Mouse (Mus musculus) forebrain, embryonic 16.5 days (tissue): ENCODE data around the gene Bst2. TPM values are rescaled to one million over a fixed set of nuclear protein-coding genes. Genes with fewer than 3 reads are reported as not detected.
"Not testable (repeated sequence)": the region's sequence is repeated elsewhere in the genome, so short reads cannot be mapped to it uniquely, and the experiment has no call there.

ENCODE experiments used
- ATAC-seq: fragments of 200-750 bp; cut with Nextera tagmentation; 2 replicates; pipeline ENCODE4 v1.8.0; 2017; ENCODE audit warnings: mild to moderate bottlenecking, moderate library complexity
- H3K27ac ChIP-seq: fragments of 300-500 bp; sonication (generic); 2 replicates; pipeline ENCODE4 v1.5.1; 2014; ENCODE audit warnings: low read length, control low read depth
- H3K27me3 ChIP-seq: fragments of 300-500 bp; sonication (generic); replicated peaks from 2 replicates; pipeline ENCODE4 v1.6.1; 2014; ENCODE audit warnings: low read length; ENCODE audit not compliant: control insufficient read depth, insufficient read depth
- H3K36me3 ChIP-seq: fragments of 300-500 bp; sonication (generic); 2 replicates; pipeline ENCODE4 v1.6.1; 2014; ENCODE audit not compliant: control insufficient read depth, insufficient read depth
- H3K4me1 ChIP-seq: fragments of 300-500 bp; sonication (generic); replicated peaks from 2 replicates; pipeline ENCODE4 v1.6.1; 2014; ENCODE audit warnings: low read length; ENCODE audit not compliant: control insufficient read depth, insufficient read depth
- H3K4me2 ChIP-seq: fragments of 300-500 bp; sonication (generic); 2 replicates; pipeline ENCODE4 v1.6.1; 2014; ENCODE audit warnings: mild to moderate bottlenecking, low read length, control low read depth
- H3K4me3 ChIP-seq: fragments of 300-500 bp; sonication (generic); replicated peaks from 2 replicates; pipeline ENCODE4 v1.5.1; 2014; ENCODE audit warnings: mild to moderate bottlenecking, low read length, control low read depth
- H3K9ac ChIP-seq: fragments of 300-500 bp; sonication (generic); replicated peaks from 2 replicates; pipeline ENCODE4 v1.6.1; 2014; ENCODE audit warnings: low read depth, low read length, control low read depth
- H3K9me3 ChIP-seq: fragments of 300-500 bp; sonication (generic); 2 replicates; pipeline ENCODE4 v1.6.1; 2016; ENCODE audit warnings: low read length; ENCODE audit not compliant: control insufficient read depth
- WGBS: fragments of 180-500 bp; shearing (Covaris S2); extraction: QIAGEN DNeasy Blood & Tissue Kit; methylation state at CpG from one replicate; pipeline ENCODE4 v1.1.7; 2014; 5-methylcytosine and 5-hydroxymethylcytosine counted together
- polyA plus RNA-seq: library from polyadenylated mRNA; unstranded; fragments of >200 nt; fragmentation: Nextera tagmentation; extraction: Ambion mirVana; gene quantifications from 2 replicates; pipeline ENCODE4 v1.2.1, GENCODE M21; 2015

Bst2 gene
- polyA plus RNA-seq, 1 experiment from 2014 or later = 4.7 TPM

DNA sequence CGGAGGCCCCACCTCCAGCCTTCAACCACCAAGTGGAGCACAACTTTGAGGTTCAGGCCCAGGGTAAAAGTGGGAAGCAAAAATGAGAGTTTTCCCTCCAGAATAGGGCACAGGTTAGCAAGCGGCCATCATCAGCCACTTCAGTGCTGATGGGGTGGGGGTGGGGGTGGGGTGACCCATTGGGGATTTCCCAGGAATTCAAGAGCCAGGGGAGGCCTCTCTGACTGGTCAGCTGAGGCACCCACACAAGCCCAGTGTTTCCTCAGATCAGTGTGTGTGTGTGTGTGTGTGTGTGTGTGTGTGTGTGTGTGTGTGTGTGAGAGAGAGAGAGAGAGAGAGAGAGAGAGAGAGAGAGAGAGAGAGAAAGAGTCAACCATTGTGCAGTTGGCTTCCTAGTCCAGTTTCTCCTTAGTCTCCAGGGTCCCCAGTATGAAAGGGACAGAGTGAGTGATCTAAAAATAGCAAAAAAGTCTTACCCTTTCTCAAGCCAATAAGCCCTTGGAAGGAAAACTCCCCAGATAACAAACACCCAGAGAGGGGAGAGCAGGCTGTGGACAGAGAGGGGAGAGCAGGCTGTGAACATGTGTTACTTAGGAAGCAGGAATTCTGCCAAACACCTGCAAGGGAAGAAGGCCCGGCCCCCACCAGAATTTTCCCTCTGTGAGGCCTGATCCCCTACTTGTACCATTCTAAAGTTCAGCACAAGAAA, 9.9 kb downstream of the Bst2 start:
- Histone ChIP-seq H3K4me1 (0 out of 2 replicates have a peak, but pooled peaks cover 4% of the 10 kb centered on the region), H3K36me3 (no peaks in the 10 kb centered on the region), H3K4me2 (no peak overlapping the region), H3K9ac (no peak overlapping the region), H3K9me3 (no peaks in the 10 kb centered on the region), H3K27ac (no peak overlapping the region), H3K4me3 (no peak overlapping the region), H3K27me3 (peaks cover 18% of the 10 kb centered on the region)
- 42% methylated on average over 3 of the region's 3 CpGs for WGBS
- ATAC-seq = no peak

DNA sequence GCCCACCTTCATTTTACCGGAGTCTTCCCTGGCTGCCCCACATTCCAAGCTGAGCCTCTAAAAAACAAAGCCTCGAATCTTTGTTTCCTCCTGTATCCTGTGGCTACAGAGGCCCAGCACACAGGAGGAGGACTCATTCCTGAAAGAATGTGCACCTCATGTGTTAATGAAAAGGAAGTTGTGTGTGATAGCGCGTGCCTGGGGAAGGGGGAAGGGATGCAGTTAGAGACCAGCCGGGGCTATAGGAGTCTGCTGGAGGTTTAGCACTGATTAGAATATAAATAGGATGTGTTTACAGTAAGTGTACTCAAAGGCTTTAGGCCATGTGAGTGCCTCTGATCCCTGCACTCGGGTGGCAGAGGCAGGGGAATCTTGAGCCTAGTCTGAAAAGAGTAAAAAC, 11.0 kb downstream of the Bst2 start:
- Histone ChIP-seq H3K27me3 (peaks cover 18% of the 10 kb centered on the region), H3K4me3 (no peak overlapping the region), H3K4me1 (peaks cover 7% of the 10 kb centered on the region; the same call in 1 of the 2 replicates), H3K9me3 (no peaks in the 10 kb centered on the region), H3K9ac (no peak overlapping the region), H3K27ac (no peak overlapping the region), H3K4me2 (no peak overlapping the region), H3K36me3 (no peaks in the 10 kb centered on the region)
- no peak for ATAC-seq
- WGBS = 5% methylated on average over 6 of the region's 6 CpGs

DNA sequence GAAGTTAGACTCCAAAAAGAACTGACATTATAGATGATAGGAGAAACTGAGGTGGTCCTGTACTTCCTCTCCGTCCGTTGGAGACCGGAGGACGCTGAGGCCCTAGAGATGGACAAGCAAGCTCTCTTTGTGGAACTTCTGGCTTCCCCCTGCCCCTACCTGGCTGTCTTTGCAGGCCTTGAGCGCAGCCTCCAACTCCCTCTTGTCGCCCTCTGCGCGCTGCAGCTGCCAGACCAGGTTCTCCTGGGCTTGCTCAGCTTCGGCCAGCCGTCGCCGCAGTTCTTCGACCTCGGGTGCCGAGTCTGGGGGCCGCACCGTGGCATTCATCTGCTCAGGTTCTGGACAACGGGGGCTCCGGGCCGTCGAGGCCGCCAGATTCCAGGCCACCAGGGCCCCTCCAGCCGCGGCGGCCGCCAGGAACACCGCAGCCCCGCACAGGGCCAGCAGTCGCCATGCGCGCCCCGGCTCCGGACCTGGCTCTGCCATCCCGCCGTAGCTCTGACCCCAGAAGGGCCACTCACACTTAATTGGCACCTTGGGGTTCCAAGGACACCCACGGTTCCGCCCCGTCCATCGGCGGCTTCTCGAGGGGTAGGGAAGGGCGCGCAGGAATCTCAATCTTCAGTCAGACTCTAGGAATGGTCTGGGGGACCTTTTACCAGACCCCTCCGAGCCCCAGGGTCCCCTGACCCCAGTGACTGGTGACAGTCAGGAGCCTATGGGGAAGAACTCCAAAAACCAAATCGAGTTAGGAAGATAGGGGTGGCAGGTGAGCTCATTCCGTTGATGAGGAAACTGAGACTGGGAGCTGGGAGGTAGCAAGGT, 11.8 kb downstream of the Bst2 start, which contains the start of gene Ccdc194:
Gene Ccdc194, minus strand, starts transcription at position 486 of the 825 bp plus-strand sequence.
- Histone ChIP-seq H3K36me3 (no peaks in the 10 kb centered on the region), H3K9me3 (no peaks in the 10 kb centered on the region), H3K4me1 (peaks cover 7% of the 10 kb centered on the region; the same call in 1 of the 2 replicates), H3K27me3 (peaks cover 20% of the 10 kb centered on the region), H3K27ac (no peak within 1 kb of the TSS), H3K9ac (no peak within 1 kb of the TSS), H3K4me3 (no peak within 1 kb of the TSS), H3K4me2 (no peak within 1 kb of the TSS)
- WGBS = 5% methylated on average over 46 of the region's 46 CpGs
- no peak for ATAC-seq

DNA sequence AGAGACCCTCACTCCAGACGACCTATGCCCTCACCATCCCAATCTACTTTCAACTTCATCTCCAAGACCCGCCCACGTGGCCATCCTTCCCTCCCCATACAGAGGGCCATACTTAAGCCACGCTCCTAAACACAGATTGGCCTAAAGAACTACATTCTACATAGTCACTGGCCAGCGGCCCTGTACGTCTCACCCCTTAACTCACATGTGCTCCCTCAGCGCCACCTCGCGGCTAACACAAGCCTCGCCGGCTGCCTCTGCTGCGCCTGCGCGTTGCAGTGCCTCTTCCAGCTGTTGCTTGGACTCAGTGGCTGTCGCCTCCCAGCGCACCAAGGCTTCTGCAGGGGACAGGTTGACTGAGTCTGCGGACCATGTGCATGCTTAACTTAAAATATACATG, 15.6 kb downstream of the Bst2 start:
- Histone ChIP-seq H3K4me1 (peaks cover 7% of the 10 kb centered on the region; the same call in 1 of the 2 replicates), H3K4me2 (peak overlapping the region; percentile 22; the same call in 1 of the 2 replicates), H3K36me3 (no peaks in the 10 kb centered on the region), H3K27me3 (peaks cover 22% of the 10 kb centered on the region), H3K9ac (no peak overlapping the region), H3K9me3 (no peaks in the 10 kb centered on the region), H3K4me3 (no peak overlapping the region), H3K27ac (no peak overlapping the region)
- WGBS = 3% methylated on average over 17 of the region's 17 CpGs
- peak; percentile 76 for ATAC-seq

DNA sequence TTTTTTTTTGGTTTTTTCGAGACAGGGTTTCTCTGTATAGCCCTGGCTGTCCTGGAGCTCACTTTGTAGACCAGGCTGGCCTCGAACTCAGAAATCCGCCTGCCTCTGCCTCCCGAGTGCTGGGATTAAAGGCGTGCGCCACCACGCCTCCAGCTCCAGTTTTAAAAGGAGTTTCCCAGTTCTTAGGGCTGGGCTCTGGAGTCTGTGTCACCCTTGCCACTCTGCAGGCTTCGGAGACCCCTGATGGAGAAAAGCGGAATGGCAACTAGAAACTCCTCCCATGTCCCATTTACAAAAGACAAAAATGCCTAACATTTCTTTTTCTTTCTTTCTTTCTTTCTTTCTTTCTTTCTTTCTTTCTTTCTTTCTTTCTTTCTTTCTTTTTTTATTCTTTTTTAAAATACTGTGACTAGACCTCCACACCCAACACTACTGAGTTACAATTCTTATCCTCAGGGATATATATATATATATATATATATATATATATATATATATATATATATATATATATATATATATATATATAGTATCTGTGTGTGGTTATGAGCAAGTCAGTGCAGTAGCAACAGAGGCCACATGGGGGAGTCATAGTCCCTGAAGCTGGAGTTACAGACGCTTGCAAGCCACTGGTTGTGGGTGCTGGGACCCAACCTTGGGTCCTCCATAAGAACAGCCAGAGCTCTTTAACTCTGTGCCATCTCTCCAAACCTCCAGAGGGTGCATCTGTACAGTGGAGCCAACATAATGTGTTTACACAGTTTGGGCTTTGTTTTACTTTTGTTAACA, 18.0 kb downstream of the Bst2 start:
- not testable (repeated sequence) for H3K36me3 ChIP-seq, H3K4me1 ChIP-seq, H3K9ac ChIP-seq, H3K9me3 ChIP-seq, H3K27me3 ChIP-seq, H3K4me2 ChIP-seq, H3K27ac ChIP-seq, H3K4me3 ChIP-seq
- ATAC-seq = 0 out of 2 replicates have a peak, but pooled peaks have one; percentile 39
- WGBS = 39% methylated on average over 9 of the region's 10 CpGs

DNA sequence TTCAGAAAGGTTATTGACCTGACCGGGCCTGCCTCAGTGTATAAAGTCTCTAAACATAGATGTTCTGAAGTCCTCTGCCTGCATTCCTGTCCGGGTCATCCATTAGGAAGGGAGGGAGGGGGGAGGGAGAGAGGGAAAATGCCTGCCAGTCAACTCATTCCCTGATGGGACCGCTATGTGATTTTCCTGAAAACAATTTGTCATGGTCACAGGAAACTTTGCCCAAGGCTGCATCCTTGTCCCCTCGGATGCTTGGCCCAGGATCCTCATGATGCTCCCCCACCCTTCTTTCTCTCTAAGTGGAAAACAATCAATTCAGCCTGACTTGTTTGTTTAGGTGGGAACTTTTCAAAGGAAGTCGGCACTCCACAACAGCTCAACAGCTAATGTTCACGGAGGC, 20.5 kb downstream of the Bst2 start:
- no peak overlapping the region for H3K27ac ChIP-seq
- 38% methylated on average over 6 of the region's 6 CpGs for WGBS
- no peak for ATAC-seq

DNA sequence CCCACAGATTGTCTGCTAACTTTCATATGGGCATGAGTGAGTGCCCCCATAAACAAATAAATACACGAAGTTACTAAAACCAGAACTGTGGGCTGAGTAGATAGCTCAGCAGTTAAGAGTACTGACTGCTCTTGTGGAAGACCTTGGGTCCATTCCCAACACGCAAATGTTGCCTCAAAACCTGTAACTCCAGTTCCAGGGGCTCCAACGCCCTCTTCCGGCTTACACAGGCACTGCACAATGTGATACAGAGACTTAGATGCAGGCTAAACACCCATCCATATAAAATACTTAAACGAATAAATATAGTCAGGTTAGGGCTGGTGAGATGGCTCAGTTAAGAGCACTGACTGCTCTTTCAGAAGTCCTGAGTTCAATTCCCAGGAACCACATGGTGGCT, 22.2 kb downstream of the Bst2 start:
- Histone ChIP-seq H3K4me2 (no peak overlapping the region), H3K9me3 (no peaks in the 10 kb centered on the region), H3K4me1 (no peaks in the 10 kb centered on the region), H3K36me3 (no peaks in the 10 kb centered on the region), H3K4me3 (no peak overlapping the region), H3K9ac (no peak overlapping the region), H3K27me3 (0 out of 2 replicates have a peak, but pooled peaks cover 6% of the 10 kb centered on the region), H3K27ac (no peak overlapping the region)
- no peak for ATAC-seq
- WGBS = 79% methylated on average over 5 of the region's 5 CpGs

More for the DNA sequence above, 20.5 kb downstream of the Bst2 start:
- Histone ChIP-seq H3K36me3 (no peaks in the 10 kb centered on the region), H3K9ac (no peak overlapping the region), H3K27me3 (0 out of 2 replicates have a peak, but pooled peaks cover 4% of the 10 kb centered on the region), H3K4me3 (no peak overlapping the region), H3K9me3 (no peaks in the 10 kb centered on the region), H3K4me2 (no peak overlapping the region), H3K4me1 (peaks cover 3% of the 10 kb centered on the region; the same call in 1 of the 2 replicates)

DNA sequence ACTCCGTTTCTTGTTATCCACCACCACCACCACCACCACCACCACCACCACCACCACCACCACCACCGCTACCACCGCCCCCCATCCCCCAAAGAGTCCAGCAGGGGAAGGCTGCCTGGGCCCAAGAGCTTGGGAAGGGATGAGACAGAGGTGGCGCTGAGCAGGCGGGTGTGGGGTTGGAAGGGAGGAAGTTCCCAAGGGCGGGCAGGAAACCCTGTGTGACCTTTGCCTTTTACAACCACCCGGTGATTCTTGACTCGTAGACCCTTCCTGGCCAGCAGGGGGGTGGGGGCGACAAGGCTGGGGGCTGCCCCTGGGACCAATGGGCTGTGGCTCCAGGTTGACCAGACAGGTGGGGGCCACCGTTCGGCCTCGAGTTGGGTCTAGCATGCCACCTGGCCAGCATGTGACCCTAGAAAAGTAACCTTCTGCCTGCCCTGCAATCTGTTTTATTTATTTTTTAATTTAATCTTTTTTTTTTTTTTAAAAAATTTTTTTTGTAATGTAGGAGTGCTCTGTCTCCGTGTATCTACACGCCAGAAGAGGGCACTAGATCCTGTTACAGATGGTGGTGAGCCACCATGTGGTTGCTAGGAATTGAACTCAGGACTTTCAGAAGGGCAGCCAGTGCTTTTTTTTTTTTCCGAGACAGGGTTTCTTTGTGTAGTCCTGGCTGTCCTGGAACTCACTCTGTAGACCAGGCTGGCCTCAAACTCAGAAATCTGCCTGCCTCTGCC, 24.1 kb downstream of the Bst2 start:
- Histone ChIP-seq H3K4me1 (no peaks in the 10 kb centered on the region; the same call in 1 of the 2 replicates), H3K9ac (no peak overlapping the region), H3K27ac (no peak overlapping the region), H3K36me3 (no peaks in the 10 kb centered on the region), H3K27me3 (peaks cover 20% of the 10 kb centered on the region), H3K9me3 (no peaks in the 10 kb centered on the region), H3K4me2 (no peak overlapping the region), H3K4me3 (no peak overlapping the region)
- WGBS = 77% methylated on average over 15 of the region's 15 CpGs
- no peak for ATAC-seq
